Mouse (Mus musculus) midbrain, embryonic 12.5 days (tissue): Measurements from ENCODE around the gene Osm. TPM values are rescaled to one million over a fixed set of nuclear protein-coding genes. Genes with fewer than 3 reads are reported as not detected.

ENCODE experiments used
- ATAC-seq: fragments of 200-750 bp; cut with Nextera tagmentation; 2 replicates; pipeline ENCODE4 v1.8.0; 2017; ENCODE audit warnings: low read depth, moderate TSS enrichment, moderate library complexity; ENCODE audit not compliant: low FRiP score
- H3K27ac ChIP-seq: fragments of 300-500 bp; sonication (generic); replicated peaks from 2 replicates; pipeline ENCODE4 v1.5.1; 2016; ENCODE audit warnings: mild to moderate bottlenecking
- H3K27me3 ChIP-seq: fragments of 300-500 bp; sonication (generic); 2 replicates; pipeline ENCODE4 v1.6.1; 2016; ENCODE audit warnings: mild to moderate bottlenecking
- H3K36me3 ChIP-seq: fragments of 300-500 bp; sonication (generic); 2 replicates; pipeline ENCODE4 v1.6.1; 2016
- H3K4me1 ChIP-seq: fragments of 300-500 bp; sonication (generic); 2 replicates; pipeline ENCODE4 v1.6.1; 2016
- H3K4me2 ChIP-seq: fragments of 300-500 bp; sonication (generic); replicated peaks from 2 replicates; pipeline ENCODE4 v1.6.1; 2016; ENCODE audit warnings: mild to moderate bottlenecking, moderate library complexity
- H3K4me3 ChIP-seq: fragments of 300-500 bp; sonication (generic); 2 replicates; pipeline ENCODE4 v1.5.1; 2016; ENCODE audit warnings: mild to moderate bottlenecking
- H3K9ac ChIP-seq: fragments of 300-500 bp; sonication (generic); replicated peaks from 2 replicates; pipeline ENCODE4 v1.6.1; 2016; ENCODE audit warnings: mild to moderate bottlenecking, moderate library complexity
- H3K9me3 ChIP-seq: fragments of 300-500 bp; sonication (generic); 2 replicates; pipeline ENCODE4 v1.6.1; 2016; ENCODE audit warnings: mild to moderate bottlenecking
- WGBS: fragments of 180-500 bp; shearing (Covaris S2); methylation state at CpG from one replicate; pipeline ENCODE4 v1.1.7; 2016; 5-methylcytosine and 5-hydroxymethylcytosine counted together
- polyA plus RNA-seq: library from polyadenylated mRNA; unstranded; fragments of >200 nt; fragmentation: Nextera tagmentation; extraction: Ambion mirVana; gene quantifications from 2 replicates; pipeline ENCODE4 v1.2.1, GENCODE M21; 2016

The Osm gene
- polyA plus RNA-seq, 1 experiment from 2014 or later: not detected

- H3K4me2 ChIP-seq: peak within 1 kb of the TSS; percentile 81
- H3K4me3 ChIP-seq: peak within 1 kb of the TSS; percentile 47
- no peak within 1 kb of the TSS for H3K27ac ChIP-seq
- peak; percentile 88 for ATAC-seq
- H3K9me3 ChIP-seq: no peaks in the 10 kb centered on the region
- peaks cover 21% of the 10 kb centered on the region for H3K36me3 ChIP-seq
- peaks cover 31% of the 10 kb centered on the region for H3K27me3 ChIP-seq
- peak within 1 kb of the TSS; percentile 49 for H3K9ac ChIP-seq
- 2% methylated on average over 49 of the region's 56 CpGs for WGBS
- H3K4me1 ChIP-seq: peaks cover 11% of the 10 kb centered on the region
Observed at GRCm38 (mm10) chr11:4217914-4218629, 18.1 kb upstream of the Osm start, which contains the start of gene Castor1. Gene Castor1 (plus strand): TSS chr11:4218225.

- peak overlapping the region; percentile 49 for H3K9ac ChIP-seq
- no peaks in the 10 kb centered on the region for H3K9me3 ChIP-seq
- peak overlapping the region; percentile 47 for H3K4me3 ChIP-seq
- peak overlapping the region; percentile 81 for H3K4me2 ChIP-seq
- H3K4me1 ChIP-seq: peaks cover 12% of the 10 kb centered on the region
- 2% methylated on average over 6 of the region's 6 CpGs for WGBS
- H3K27me3 ChIP-seq: peaks cover 31% of the 10 kb centered on the region
- H3K27ac ChIP-seq: no peak overlapping the region
- no peak for ATAC-seq
- H3K36me3 ChIP-seq: peaks cover 15% of the 10 kb centered on the region
Observed at GRCm38 (mm10) chr11:4218637-4219036, 17.6 kb upstream of the Osm start.

GRCm38 (mm10) chr11:4219317-4219751, 16.9 kb upstream of the Osm start:
- H3K4me2 ChIP-seq: no peak overlapping the region
- peaks cover 14% of the 10 kb centered on the region for H3K4me1 ChIP-seq
- peaks cover 8% of the 10 kb centered on the region for H3K36me3 ChIP-seq
- no peak overlapping the region for H3K4me3 ChIP-seq
- H3K27me3 ChIP-seq: peaks cover 33% of the 10 kb centered on the region
- 16% methylated on average over 2 of the region's 2 CpGs for WGBS
- H3K9me3 ChIP-seq: no peaks in the 10 kb centered on the region
- no peak overlapping the region for H3K9ac ChIP-seq
- no peak for ATAC-seq
- H3K27ac ChIP-seq: no peak overlapping the region

- no peaks in the 10 kb centered on the region for H3K9me3 ChIP-seq
- peaks cover 34% of the 10 kb centered on the region for H3K27me3 ChIP-seq
- H3K4me3 ChIP-seq: no peak overlapping the region
- H3K9ac ChIP-seq: no peak overlapping the region
- no peak overlapping the region for H3K27ac ChIP-seq
- ATAC-seq: no peak
- H3K4me1 ChIP-seq: peaks cover 14% of the 10 kb centered on the region
- no peak overlapping the region for H3K4me2 ChIP-seq
- H3K36me3 ChIP-seq: peaks cover 3% of the 10 kb centered on the region; the same call in 1 of the 2 replicates
- 66% methylated on average over 9 of the region's 9 CpGs for WGBS
Observed at GRCm38 (mm10) chr11:4219908-4220307, 16.3 kb upstream of the Osm start.

- Histone ChIP-seq H3K27me3 (peaks cover 34% of the 10 kb centered on the region), H3K9ac (no peak overlapping the region), H3K9me3 (no peaks in the 10 kb centered on the region), H3K27ac (no peak overlapping the region), H3K4me1 (peaks cover 14% of the 10 kb centered on the region), H3K4me3 (no peak overlapping the region), H3K4me2 (no peak overlapping the region), H3K36me3 (no peaks in the 10 kb centered on the region)
- peak; percentile 28; the same call in 1 of the 2 replicates for ATAC-seq
- 44% methylated on average over 28 of the region's 28 CpGs for WGBS
Observed at GRCm38 (mm10) chr11:4220443-4221400, 15.5 kb upstream of the Osm start.

- H3K27me3 ChIP-seq: peaks cover 33% of the 10 kb centered on the region
- no peak overlapping the region for H3K9ac ChIP-seq
- H3K36me3 ChIP-seq: no peaks in the 10 kb centered on the region
- no peak overlapping the region for H3K4me3 ChIP-seq
- no peaks in the 10 kb centered on the region for H3K9me3 ChIP-seq
- H3K4me1 ChIP-seq: peaks cover 14% of the 10 kb centered on the region
- WGBS: 81% methylated on average over 17 of the region's 17 CpGs
- no peak overlapping the region for H3K27ac ChIP-seq
- ATAC-seq: no peak
- no peak overlapping the region for H3K4me2 ChIP-seq
Observed at GRCm38 (mm10) chr11:4222046-4222950, 13.9 kb upstream of the Osm start.

GRCm38 (mm10) chr11:4223393-4224188, 12.6 kb upstream of the Osm start:
- 22% methylated on average over 7 of the region's 7 CpGs for WGBS
- Histone ChIP-seq H3K27ac (no peak overlapping the region), H3K9me3 (no peaks in the 10 kb centered on the region), H3K27me3 (peaks cover 21% of the 10 kb centered on the region), H3K4me1 (0 out of 2 replicates have a peak, but pooled peaks cover 7% of the 10 kb centered on the region), H3K9ac (no peak overlapping the region), H3K4me3 (no peak overlapping the region), H3K36me3 (no peaks in the 10 kb centered on the region), H3K4me2 (no peak overlapping the region)
- no peak for ATAC-seq

- H3K27ac ChIP-seq: no peak overlapping the region
- whole genome bisulfite sequencing: 65% methylated on average over 2 of the region's 2 CpGs
- H3K4me1 ChIP-seq: 0 out of 2 replicates have a peak, but pooled peaks cover 7% of the 10 kb centered on the region
- no peak overlapping the region for H3K9ac ChIP-seq
- peaks cover 14% of the 10 kb centered on the region for H3K27me3 ChIP-seq
- no peaks in the 10 kb centered on the region for H3K9me3 ChIP-seq
- H3K4me3 ChIP-seq: no peak overlapping the region
- no peak for ATAC-seq
- no peaks in the 10 kb centered on the region for H3K36me3 ChIP-seq
- H3K4me2 ChIP-seq: no peak overlapping the region
Observed at GRCm38 (mm10) chr11:4224223-4224622, 12.0 kb upstream of the Osm start.

GRCm38 (mm10) chr11:4226569-4227325, 9.5 kb upstream of the Osm start:
- no peak for ATAC-seq
- Histone ChIP-seq H3K9ac (no peak overlapping the region), H3K36me3 (no peaks in the 10 kb centered on the region), H3K4me1 (0 out of 2 replicates have a peak, but pooled peaks cover 7% of the 10 kb centered on the region), H3K4me2 (no peak overlapping the region), H3K27me3 (peaks cover 3% of the 10 kb centered on the region; the same call in 1 of the 2 replicates), H3K4me3 (no peak overlapping the region), H3K9me3 (no peaks in the 10 kb centered on the region), H3K27ac (no peak overlapping the region)
- WGBS: 82% methylated on average over 5 of the region's 5 CpGs

- no peaks in the 10 kb centered on the region for H3K36me3 ChIP-seq
- no peak for ATAC-seq
- no peak overlapping the region for H3K9ac ChIP-seq
- H3K4me3 ChIP-seq: no peak overlapping the region
- 0 out of 2 replicates have a peak, but pooled peaks cover 7% of the 10 kb centered on the region for H3K4me1 ChIP-seq
- WGBS: 59% methylated on average over 8 of the region's 8 CpGs
- no peak overlapping the region for H3K4me2 ChIP-seq
- no peaks in the 10 kb centered on the region for H3K9me3 ChIP-seq
- H3K27ac ChIP-seq: no peak overlapping the region
- peaks cover 3% of the 10 kb centered on the region; the same call in 1 of the 2 replicates for H3K27me3 ChIP-seq
Observed at GRCm38 (mm10) chr11:4228463-4228862, 7.8 kb upstream of the Osm start.
